Mouse (Mus musculus): Measurements from ENCODE around the gene Kmt2e.

Gene Kmt2e

DNA sequence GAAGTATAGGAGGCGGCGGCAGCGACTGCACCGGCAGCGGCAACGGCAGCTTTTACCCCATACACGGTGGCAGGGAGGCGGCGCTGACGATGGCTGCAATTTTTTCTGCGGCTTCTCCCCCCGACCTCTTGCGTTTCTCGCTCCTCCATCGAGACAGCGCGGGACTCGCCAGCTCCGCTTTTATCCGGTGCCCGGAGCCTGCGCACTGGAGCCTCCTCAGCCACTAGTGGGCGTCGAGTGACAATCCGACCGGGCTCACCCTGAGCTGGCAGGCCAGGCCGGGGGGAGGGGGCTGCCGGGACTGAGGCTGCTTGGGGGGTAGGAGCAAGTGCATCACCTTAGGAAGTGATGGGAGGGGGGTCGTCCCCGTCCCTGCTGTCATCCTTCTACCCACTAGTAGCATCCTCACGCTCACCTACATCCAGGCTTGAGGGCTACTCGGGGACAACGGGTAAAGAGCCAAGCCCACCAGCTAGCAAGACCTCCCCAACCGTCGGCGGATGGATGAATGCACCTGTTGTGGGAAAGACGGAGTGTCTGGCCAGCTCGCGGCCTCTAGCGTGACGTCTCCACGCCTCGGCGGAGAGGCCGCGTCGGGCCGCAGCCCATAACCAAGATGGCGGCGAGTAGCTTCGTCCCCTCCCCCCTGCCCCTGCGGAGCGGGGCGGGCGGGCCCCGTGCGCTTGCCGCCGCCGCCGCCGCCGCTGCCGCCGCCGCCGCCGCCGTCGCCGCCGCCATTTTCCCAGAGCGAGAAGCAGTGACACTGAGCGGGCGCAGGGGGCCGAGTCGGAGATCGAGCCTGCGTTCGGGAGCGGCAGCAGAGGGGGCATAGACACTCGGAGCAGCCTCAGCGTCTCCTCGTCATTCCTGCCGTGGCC lies at the start of gene Kmt2e:
Gene Kmt2e, plus strand, starts transcription at position 722 of the 878 bp plus-strand sequence.
- in situ Hi-C loops (cut with MboI; ENCODE audit: low pct_unique_long_range_greater_than_20kb in 1 of 2, low sequenced_read_pairs in 2 of 2, unreplicated experiment in 1 of 2): no loop called here

DNA sequence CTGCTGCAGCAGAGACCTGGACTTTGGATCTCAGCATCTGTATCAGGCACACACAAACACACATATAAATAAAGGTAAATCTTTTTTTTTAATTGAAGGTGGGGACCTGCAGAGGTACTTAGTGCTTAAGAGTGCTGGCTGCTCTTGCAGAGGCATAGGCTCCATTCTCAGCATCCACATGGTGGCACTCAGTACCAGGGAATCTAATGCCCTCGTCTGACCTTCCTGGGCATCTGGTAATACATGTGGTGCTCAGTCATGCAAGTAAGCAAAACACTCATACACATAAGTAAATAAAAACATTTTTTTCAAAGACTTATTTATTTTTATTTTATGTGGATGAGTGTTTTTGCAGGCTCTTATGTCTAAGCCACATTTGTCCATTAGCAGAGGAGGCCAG lies 49.1 kb upstream of the Kmt2e start:
- in situ Hi-C loops (cut with MboI; ENCODE audit: low pct_unique_long_range_greater_than_20kb in 1 of 2, low sequenced_read_pairs in 2 of 2, unreplicated experiment in 1 of 2): no loop called here

DNA sequence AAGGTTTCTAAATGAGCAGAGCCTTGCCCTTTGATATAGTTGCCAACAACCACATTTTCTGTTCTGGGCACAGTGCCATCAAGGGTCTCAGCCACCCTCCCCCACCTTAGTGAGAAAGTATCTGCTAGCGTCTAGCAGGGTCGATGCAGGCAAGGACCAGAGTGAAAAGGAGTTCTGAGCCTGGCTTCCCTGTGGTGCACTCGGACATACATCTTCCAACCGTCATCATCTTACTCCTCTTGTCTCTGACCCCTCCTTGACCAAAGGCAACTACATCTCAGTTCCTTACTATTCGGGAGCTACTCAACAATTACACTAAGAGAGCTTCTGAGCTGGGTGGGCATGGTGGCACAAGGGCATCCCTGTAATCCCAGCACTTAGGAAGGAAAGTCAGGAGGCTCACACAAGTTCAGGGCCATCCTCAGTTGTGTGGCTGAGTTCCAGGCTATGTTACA lies 48.5 kb upstream of the Kmt2e start:
- in situ Hi-C loops (cut with MboI; ENCODE audit: low pct_unique_long_range_greater_than_20kb in 1 of 2, low sequenced_read_pairs in 2 of 2, unreplicated experiment in 1 of 2): no loop called here

DNA sequence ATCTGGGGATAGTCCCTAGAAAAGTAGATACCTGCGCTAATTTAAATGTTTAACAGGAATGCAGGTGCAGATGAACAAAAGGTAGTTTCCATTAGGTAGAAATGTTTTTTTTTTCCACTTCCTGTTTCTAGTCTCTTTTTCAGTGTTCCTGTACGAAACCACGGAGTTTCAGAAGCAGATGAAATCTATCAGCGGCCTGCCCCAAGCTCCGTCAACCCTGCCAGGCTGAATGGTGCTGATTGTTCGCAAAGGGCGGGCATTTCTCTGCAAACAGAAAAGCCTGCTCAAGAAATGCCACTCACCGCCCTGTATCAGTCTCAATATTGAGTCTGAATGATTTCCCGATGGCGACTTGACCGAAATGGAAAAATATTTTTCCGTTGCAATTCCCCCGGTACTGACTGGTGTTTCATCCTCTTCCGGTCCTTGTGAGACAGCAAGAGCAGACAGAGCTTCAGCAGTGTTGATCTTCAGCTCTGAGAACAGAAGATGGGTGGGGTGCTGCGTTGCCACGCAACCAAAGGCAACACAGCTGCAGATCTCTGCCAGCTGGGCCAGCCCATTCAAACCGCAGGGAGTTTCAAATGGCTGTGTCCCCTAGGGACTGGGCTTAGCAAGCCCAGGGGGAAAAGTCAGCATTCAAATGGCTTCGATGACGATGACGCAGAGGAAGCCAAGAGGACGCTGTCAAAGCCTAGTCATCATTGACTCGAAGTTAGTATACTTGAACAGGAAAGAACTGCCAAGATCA lies 47.5 kb upstream of the Kmt2e start:
- in situ Hi-C loops (cut with MboI; ENCODE audit: low pct_unique_long_range_greater_than_20kb in 1 of 2, low sequenced_read_pairs in 2 of 2, unreplicated experiment in 1 of 2): no loop called here

DNA sequence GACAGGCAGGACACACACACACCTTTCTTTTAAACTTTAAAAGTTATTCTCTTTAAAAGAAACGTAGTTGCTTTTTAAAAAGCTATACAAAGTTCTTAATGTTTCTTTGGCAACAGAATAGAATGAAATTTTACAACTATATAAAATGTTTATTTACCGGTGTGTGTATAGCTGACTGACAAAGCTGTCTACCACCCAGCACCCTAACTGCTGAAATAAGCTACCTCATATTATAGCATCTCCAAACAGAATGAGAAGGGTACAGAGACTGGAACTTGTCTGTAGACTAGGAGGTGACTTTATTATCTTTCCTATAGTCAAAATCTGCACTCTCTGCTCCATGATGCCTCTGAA lies 47.0 kb upstream of the Kmt2e start:
- in situ Hi-C loops (cut with MboI; ENCODE audit: low pct_unique_long_range_greater_than_20kb in 1 of 2, low sequenced_read_pairs in 2 of 2, unreplicated experiment in 1 of 2): no loop called here

DNA sequence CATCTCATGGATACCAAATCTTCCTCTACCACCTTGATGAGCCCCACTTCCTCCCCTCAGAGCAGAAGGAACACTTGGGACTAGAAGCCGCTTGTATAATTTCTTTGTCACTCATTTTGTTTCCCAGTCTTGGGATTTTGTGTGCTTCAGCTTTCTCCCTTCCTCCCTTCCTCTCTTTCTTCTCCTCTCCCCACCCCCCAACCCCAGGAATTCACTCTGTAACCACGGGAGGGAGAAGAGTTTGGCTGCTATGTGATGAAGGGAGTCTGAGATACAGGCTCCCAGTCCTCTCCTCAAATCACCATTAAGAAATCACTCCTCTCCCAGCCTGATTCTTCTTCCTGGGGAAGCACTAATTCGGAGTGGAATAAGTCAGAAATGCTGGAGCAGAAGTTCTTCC lies 46.1 kb upstream of the Kmt2e start:
- in situ Hi-C loops (cut with MboI; ENCODE audit: low pct_unique_long_range_greater_than_20kb in 1 of 2, low sequenced_read_pairs in 2 of 2, unreplicated experiment in 1 of 2): no loop called here

DNA sequence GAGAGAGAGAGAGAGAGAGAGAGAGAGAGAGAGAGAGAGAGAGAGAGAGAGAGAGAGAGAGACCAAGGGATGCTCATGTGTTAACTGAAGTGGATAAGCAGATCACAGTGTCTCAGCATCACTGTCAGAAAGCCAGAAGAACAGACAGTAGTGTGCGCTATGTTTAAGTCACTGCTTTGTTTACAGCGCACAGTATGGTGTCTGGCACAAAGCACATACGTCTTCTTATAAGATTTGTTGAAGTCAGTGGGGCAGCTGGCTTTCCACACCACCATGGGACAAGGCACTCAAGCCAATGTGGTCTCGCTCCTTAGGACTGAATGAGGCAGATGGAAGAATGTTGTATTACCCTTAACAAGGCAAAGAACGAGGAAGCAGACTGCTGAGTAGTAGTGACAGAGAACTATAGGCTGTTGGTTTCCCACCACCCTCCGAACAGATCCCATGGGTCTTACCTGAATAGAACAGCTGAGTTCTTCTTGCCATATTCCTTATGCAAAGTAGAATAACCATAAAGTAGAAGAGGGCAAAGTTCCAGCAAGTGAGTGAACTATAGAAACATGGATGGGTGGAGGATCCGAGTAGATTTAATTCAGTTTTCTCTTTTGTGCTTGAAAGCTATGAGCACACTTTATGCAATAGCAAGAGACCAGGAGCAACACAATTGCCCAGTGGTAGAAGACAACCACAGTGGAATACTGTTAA lies 44.5 kb upstream of the Kmt2e start:
- in situ Hi-C loops (cut with MboI; ENCODE audit: low pct_unique_long_range_greater_than_20kb in 1 of 2, low sequenced_read_pairs in 2 of 2, unreplicated experiment in 1 of 2): no loop called here

DNA sequence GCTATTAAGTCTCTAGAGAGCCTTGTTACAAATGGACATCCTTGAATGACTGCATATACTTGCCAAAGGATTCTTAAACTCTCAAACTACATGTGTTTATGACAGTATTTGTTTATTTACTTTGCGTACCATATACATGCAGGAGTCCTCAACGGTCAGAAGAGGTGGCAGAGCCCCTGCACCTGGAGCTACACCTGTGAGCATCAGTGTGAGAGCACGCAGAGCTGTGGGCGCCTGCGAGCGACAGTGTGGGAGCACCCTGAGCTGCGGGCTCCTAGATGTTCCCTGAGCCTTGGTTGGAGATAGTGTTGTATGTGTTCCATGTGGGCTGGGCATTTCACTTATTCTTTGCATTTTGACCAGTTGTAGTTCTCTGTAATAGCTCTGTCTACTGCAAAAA lies 42.5 kb upstream of the Kmt2e start:
- in situ Hi-C loops (cut with MboI; ENCODE audit: low pct_unique_long_range_greater_than_20kb in 1 of 2, low sequenced_read_pairs in 2 of 2, unreplicated experiment in 1 of 2): no loop called here

DNA sequence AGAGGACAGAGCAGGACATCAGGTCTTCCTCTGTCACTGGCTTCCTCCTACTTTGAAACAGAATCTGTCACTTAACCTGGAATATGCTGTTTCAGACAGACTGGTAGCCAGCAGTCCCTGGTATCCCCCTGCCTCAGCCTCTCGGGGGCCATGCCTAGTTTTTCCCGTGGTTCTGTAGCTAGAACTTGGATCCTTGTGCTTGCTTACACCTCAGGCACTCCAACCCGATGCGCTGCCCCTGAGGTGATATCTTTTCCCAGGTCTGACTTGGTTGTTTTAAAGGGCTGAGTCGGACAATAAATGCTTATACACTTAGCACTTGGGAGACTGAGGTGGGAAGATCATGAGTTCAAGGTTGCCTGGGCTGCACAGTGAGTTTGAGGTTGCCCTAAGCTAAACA lies 40.4 kb upstream of the Kmt2e start:
- in situ Hi-C loops (cut with MboI; ENCODE audit: low pct_unique_long_range_greater_than_20kb in 1 of 2, low sequenced_read_pairs in 2 of 2, unreplicated experiment in 1 of 2): no loop called here

DNA sequence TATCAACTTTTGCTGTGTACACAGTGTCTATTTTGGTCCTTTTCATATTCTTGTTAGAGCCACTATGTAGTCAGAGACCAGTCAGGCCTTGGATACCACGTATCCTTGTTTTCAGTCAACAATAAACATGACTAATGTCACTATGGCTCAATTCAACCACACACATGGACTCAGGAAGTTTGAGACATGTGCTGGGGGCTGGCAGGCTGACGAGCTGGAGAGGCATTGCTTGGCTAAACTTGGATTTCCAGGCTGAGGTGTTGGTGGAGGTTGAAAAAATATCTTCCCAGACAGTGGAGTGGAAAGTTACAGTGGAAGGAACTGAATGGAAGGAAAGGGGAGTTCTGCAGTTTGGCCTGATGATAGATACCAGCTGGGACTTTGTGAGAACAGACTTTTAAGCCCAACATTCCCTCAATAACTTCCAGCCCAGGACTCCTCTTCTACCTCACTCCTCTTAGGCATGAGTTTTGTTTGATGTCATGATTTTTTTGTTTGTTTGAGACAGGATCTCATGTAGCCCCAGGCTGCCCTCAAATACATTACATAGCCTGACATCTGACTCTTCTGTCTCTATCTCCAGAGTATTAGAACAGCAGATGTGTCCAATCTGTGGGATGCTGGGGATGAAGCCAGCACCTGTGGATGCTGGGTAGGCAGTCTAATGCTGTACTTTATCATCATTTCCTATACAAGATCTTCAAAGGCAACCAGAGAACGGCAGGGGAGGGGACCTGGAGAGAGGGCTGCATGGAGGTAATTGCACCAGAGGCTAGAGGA lies 39.7 kb upstream of the Kmt2e start:
- in situ Hi-C loops (cut with MboI; ENCODE audit: low pct_unique_long_range_greater_than_20kb in 1 of 2, low sequenced_read_pairs in 2 of 2, unreplicated experiment in 1 of 2): no loop called here

DNA sequence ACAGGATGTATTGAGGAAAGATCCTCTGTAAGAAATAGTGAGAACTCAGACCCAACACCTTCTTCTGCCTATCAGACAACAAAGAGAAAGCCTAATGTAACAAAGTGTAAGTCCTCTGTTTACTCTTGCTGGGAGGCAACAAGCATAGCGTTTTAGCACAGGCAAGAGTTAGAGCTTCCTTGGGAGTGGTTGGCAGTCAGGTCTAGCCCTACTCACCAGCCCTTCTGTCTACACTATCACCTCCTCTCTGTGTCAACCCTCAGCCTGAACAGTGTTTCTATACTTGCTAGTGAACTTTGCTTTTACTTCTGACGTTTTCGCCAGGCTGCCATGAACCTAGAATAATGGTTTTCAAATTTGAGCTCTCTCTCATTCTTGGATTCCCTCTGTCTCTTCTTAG lies 38.5 kb upstream of the Kmt2e start:
- in situ Hi-C loops (cut with MboI; ENCODE audit: low pct_unique_long_range_greater_than_20kb in 1 of 2, low sequenced_read_pairs in 2 of 2, unreplicated experiment in 1 of 2): no loop called here

DNA sequence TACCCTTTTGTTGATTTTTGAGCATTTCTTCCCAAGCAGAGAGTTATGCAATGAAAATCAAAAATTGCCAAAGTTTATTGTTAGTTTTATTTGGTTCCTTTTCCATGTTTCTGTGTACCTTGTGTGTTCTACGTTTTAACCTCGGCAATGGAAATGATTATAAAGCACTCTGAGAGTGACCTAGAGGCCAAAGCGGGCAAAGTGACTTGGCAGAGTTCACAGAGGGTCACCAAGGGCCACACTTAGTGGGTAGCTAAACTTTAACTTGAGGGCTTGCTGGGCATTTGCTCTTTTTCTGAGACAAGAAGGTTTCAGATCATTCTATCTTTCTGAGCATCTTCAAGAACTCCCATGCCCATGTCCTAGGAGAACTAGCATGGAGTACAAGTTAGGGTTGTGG lies 37.5 kb upstream of the Kmt2e start:
- in situ Hi-C loops (cut with MboI; ENCODE audit: low pct_unique_long_range_greater_than_20kb in 1 of 2, low sequenced_read_pairs in 2 of 2, unreplicated experiment in 1 of 2): no loop called here

DNA sequence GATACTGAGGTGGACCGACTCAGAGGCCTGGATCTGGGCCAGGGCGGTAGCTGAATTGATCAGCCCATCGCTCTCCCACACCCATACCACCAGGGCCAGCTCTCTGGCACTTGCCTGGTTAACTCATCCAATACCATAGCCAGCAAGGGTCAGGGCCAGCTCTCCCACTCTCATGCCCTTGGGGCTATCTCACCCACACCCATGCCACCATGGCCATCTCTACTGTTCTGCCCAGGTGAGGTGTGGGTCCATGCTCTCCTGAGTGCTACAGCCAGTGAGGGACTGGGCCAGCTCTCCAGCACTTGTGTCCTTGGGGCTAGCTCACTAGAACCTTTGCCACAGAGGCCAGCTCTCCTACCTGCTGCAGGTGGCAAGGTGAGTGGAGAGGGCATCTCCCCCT lies 34.1 kb upstream of the Kmt2e start:
- in situ Hi-C loops (cut with MboI; ENCODE audit: low pct_unique_long_range_greater_than_20kb in 1 of 2, low sequenced_read_pairs in 2 of 2, unreplicated experiment in 1 of 2): loop anchor here in 1 of 2 experiments (25.0 kb wide), 1 partner anchor 838 kb away; the partner anchor contains the start of gene Orc5

DNA sequence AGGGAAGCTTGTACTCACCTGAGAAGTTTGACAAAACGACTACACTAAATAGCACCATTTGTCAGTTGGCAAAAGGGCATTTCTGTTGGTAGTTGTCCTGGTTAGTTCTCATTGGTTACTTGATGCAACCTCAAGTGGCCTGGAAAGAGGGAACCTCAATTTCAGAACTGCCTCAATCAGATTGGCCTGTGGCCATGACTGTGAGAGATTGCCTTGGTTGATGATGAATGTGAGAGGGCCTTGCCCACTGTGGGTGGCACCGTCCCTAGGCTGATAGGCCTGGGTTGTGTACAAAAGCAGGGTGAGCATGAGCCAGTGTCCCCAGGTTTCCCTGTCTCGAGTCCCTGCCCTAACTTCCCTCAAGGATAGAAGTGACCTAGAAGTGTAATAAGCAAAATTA lies 33.4 kb upstream of the Kmt2e start:
- in situ Hi-C loops (cut with MboI; ENCODE audit: low pct_unique_long_range_greater_than_20kb in 1 of 2, low sequenced_read_pairs in 2 of 2, unreplicated experiment in 1 of 2): loop anchor here in 1 of 2 experiments (25.0 kb wide), 1 partner anchor 839 kb away; the partner anchor contains the start of gene Orc5

DNA sequence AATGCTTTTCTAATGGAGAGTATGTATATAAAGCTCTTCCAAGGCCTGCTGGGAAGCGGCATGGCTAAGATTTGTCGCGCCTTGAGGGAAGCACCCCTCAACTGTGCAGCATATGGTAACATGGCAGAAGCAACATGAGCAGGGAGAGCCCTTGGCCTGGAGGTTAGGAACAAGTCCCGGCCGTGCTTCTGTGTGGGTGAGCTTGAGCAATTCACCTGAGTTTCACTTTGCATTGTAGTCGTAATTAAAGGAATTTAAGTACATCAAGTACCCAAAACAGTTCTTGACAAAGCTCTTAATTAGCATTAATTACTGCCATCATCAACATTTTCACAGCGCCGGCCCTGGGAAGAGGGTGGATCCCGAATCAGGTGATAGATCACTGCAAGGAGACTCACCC lies 32.9 kb upstream of the Kmt2e start:
- in situ Hi-C loops (cut with MboI; ENCODE audit: low pct_unique_long_range_greater_than_20kb in 1 of 2, low sequenced_read_pairs in 2 of 2, unreplicated experiment in 1 of 2): loop anchor here in 1 of 2 experiments (25.0 kb wide), 1 partner anchor 839 kb away; the partner anchor contains the start of gene Orc5

DNA sequence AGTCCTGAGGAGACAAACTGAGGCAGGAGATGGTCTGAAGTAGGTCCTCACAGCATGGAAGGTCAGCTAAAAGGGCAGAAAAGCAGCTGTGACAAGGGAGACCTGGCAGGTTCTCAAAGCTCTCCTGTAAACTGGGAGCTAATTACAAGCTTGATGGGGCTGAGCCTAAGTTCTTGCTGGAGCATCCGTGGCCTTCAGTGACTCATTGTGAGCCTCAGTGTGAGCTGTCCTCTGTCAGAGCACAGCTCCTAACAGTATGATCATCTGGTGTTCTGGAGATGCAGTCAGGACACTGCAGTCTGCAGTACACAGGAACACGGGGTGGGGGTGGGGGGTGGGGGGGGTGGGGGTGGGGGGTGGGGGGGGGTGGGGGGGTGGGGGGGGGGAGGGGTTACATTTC lies 32.2 kb upstream of the Kmt2e start:
- in situ Hi-C loops (cut with MboI; ENCODE audit: low pct_unique_long_range_greater_than_20kb in 1 of 2, low sequenced_read_pairs in 2 of 2, unreplicated experiment in 1 of 2): loop anchor here in 1 of 2 experiments (25.0 kb wide), 1 partner anchor 840 kb away; the partner anchor contains the start of gene Orc5

DNA sequence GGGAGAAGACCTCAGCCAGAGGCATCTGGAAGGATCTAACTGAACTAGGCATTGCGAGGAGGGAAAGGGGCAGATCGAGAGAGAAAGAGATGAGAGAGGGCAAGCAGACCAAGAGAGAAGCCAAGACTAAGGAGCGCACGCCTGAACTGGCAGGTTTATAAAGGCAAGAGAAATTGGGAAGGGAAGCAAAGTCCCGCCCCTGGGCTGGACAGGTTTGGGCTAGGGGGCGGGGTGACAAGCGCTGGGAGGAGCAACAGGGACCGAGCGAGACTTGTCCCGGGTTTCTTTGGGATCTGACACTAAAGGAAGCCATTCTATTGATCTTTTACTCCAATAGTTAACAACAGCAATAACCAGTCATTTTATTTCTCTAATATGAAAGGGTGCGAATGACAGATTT lies 31.1 kb upstream of the Kmt2e start:
- in situ Hi-C loops (cut with MboI; ENCODE audit: low pct_unique_long_range_greater_than_20kb in 1 of 2, low sequenced_read_pairs in 2 of 2, unreplicated experiment in 1 of 2): loop anchor here in 1 of 2 experiments (25.0 kb wide), 1 partner anchor 841 kb away; the partner anchor contains the start of gene Orc5
